Mouse (Mus musculus) megakaryocyte, embryonic 14.5 days (primary cell): ENCODE measurements at regions not wholly inside any gene's neighbourhood (a gene's known extent, or its start where the extent isn't known, plus 50 kb on each side); places are given as distances from the start of the nearest gene placed in this dataset.

Experiments used
- FLI1 ChIP-seq: IDR thresholded peaks from 2 replicates; pipeline ENCODE4 v1.6.1; 2012; ENCODE audit warnings: low read length, inconsistent platforms, mixed read lengths
- GATA1 ChIP-seq: IDR thresholded peaks from 3 replicates; pipeline ENCODE4 v1.6.1; 2012; ENCODE audit warnings: mixed read lengths, low read length, inconsistent platforms, borderline replicate concordance

GRCm38 (mm10) chr9:61492896-61493295 is 120.7 kb downstream of the Tle3 start:
- no peak for TF ChIP-seq FLI1
- TF ChIP-seq GATA1: no peak
